Mouse (Mus musculus): ENCODE data around the gene Neil1. TPM values are rescaled to one million over a fixed set of nuclear protein-coding genes. Genes with fewer than 3 reads are reported as not detected.

The Neil1 gene
- polyA plus RNA-seq, 1 experiment from 2014 or later: 4.5 TPM

GRCm38 (mm10) chr9:57144830-57145229 lies 3.3 kb downstream of the Neil1 start:
- Histone ChIP-seq H3K9me3 (ENCODE audit: control insufficient read depth, low read length) (no peaks in the 10 kb centered on the region), H3K4me2 (no peak overlapping the region), H3K4me1 (replicated peaks; ENCODE audit: control insufficient read depth, insufficient read depth, low read length) (peaks cover 6% of the 10 kb centered on the region; the same call in 1 of the 2 replicates), H3K9ac (ENCODE audit: low read depth, low read length) (no peak overlapping the region), H3K4me3 (ENCODE audit: low read depth, low read length) (no peak overlapping the region), H3K36me3 (ENCODE audit: control insufficient read depth, insufficient read depth, low read length) (peaks cover 3% of the 10 kb centered on the region; the same call in 1 of the 2 replicates), H3K27ac (ENCODE audit: low read depth, low read length) (no peak overlapping the region), H3K27me3 (replicated peaks; ENCODE audit: control insufficient read depth, insufficient read depth, low read length) (no peaks in the 10 kb centered on the region)
- ATAC-seq (replicated peaks; ENCODE audit: low FRiP score) (no peak), DNase-seq (ENCODE audit: low spot score) (no peak)
- 92% methylated on average over 8 of the region's 8 CpGs for WGBS

GRCm38 (mm10) chr9:57143212-57143611 lies 4.9 kb downstream of the Neil1 start:
- Histone ChIP-seq H3K27me3 (replicated peaks; ENCODE audit: control insufficient read depth, insufficient read depth, low read length) (no peaks in the 10 kb centered on the region), H3K4me3 (ENCODE audit: low read depth, low read length) (no peak overlapping the region), H3K9ac (ENCODE audit: low read depth, low read length) (no peak overlapping the region), H3K9me3 (ENCODE audit: control insufficient read depth, low read length) (no peaks in the 10 kb centered on the region), H3K27ac (ENCODE audit: low read depth, low read length) (no peak overlapping the region), H3K36me3 (ENCODE audit: control insufficient read depth, insufficient read depth, low read length) (peaks cover 8% of the 10 kb centered on the region; the same call in 1 of the 2 replicates), H3K4me1 (replicated peaks; ENCODE audit: control insufficient read depth, insufficient read depth, low read length) (peaks cover 6% of the 10 kb centered on the region; the same call in 1 of the 2 replicates), H3K4me2 (no peak overlapping the region)
- WGBS: 83% methylated on average over 11 of the region's 11 CpGs
- DNase-seq (ENCODE audit: low spot score) (no peak), ATAC-seq (replicated peaks; ENCODE audit: low FRiP score) (no peak)

GRCm38 (mm10) chr9:57141417-57142353 lies 6.4 kb downstream of the Neil1 start:
- Histone ChIP-seq H3K9me3 (ENCODE audit: control insufficient read depth, low read length) (no peaks in the 10 kb centered on the region), H3K27ac (ENCODE audit: low read depth, low read length) (no peak overlapping the region), H3K36me3 (ENCODE audit: control insufficient read depth, insufficient read depth, low read length) (peaks cover 21% of the 10 kb centered on the region; the same call in 1 of the 2 replicates), H3K27me3 (replicated peaks; ENCODE audit: control insufficient read depth, insufficient read depth, low read length) (no peaks in the 10 kb centered on the region), H3K9ac (ENCODE audit: low read depth, low read length) (no peak overlapping the region), H3K4me1 (replicated peaks; ENCODE audit: control insufficient read depth, insufficient read depth, low read length) (no peaks in the 10 kb centered on the region; the same call in 1 of the 2 replicates), H3K4me2 (no peak overlapping the region), H3K4me3 (ENCODE audit: low read depth, low read length) (no peak overlapping the region)
- ATAC-seq (replicated peaks; ENCODE audit: low FRiP score) (no peak), DNase-seq (ENCODE audit: low spot score) (no peak)
- WGBS: 81% methylated on average over 17 of the region's 17 CpGs

GRCm38 (mm10) chr9:57139571-57139970 lies 8.5 kb downstream of the Neil1 start:
- Histone ChIP-seq H3K9me3 (ENCODE audit: control insufficient read depth, low read length) (no peaks in the 10 kb centered on the region), H3K4me1 (replicated peaks; ENCODE audit: control insufficient read depth, insufficient read depth, low read length) (no peaks in the 10 kb centered on the region), H3K4me2 (no peak overlapping the region), H3K9ac (ENCODE audit: low read depth, low read length) (no peak overlapping the region), H3K27me3 (replicated peaks; ENCODE audit: control insufficient read depth, insufficient read depth, low read length) (no peaks in the 10 kb centered on the region), H3K27ac (ENCODE audit: low read depth, low read length) (no peak overlapping the region), H3K36me3 (ENCODE audit: control insufficient read depth, insufficient read depth, low read length) (peaks cover 26% of the 10 kb centered on the region; the same call in 1 of the 2 replicates), H3K4me3 (ENCODE audit: low read depth, low read length) (no peak overlapping the region)
- WGBS: 91% methylated on average over 5 of the region's 5 CpGs
- no peak for ATAC-seq (replicated peaks; ENCODE audit: low FRiP score)
- no peak for DNase-seq (ENCODE audit: low spot score)

- no peak overlapping the region for H3K27ac ChIP-seq (ENCODE audit: low read depth, low read length)
- no peaks in the 10 kb centered on the region for H3K27me3 ChIP-seq (replicated peaks; ENCODE audit: control insufficient read depth, insufficient read depth, low read length)
- no peak overlapping the region for H3K9ac ChIP-seq (ENCODE audit: low read depth, low read length)
- H3K9me3 ChIP-seq (ENCODE audit: control insufficient read depth, low read length): no peaks in the 10 kb centered on the region
- DNase-seq (ENCODE audit: low spot score) (no peak), ATAC-seq (replicated peaks; ENCODE audit: low FRiP score) (no peak)
- H3K4me2 ChIP-seq: no peak overlapping the region
- no peak overlapping the region for H3K4me3 ChIP-seq (ENCODE audit: low read depth, low read length)
- WGBS: 89% methylated on average over 9 of the region's 9 CpGs
- H3K4me1 ChIP-seq (replicated peaks; ENCODE audit: control insufficient read depth, insufficient read depth, low read length): no peaks in the 10 kb centered on the region
- peaks cover 26% of the 10 kb centered on the region; the same call in 1 of the 2 replicates for H3K36me3 ChIP-seq (ENCODE audit: control insufficient read depth, insufficient read depth, low read length)
Measured at GRCm38 (mm10) chr9:57139110-57139509, 9.0 kb downstream of the Neil1 start.

- Histone ChIP-seq H3K9me3 (ENCODE audit: control insufficient read depth, low read length) (no peaks in the 10 kb centered on the region), H3K4me1 (replicated peaks; ENCODE audit: control insufficient read depth, insufficient read depth, low read length) (no peaks in the 10 kb centered on the region), H3K27me3 (replicated peaks; ENCODE audit: control insufficient read depth, insufficient read depth, low read length) (no peaks in the 10 kb centered on the region), H3K4me3 (ENCODE audit: low read depth, low read length) (no peak overlapping the region), H3K9ac (ENCODE audit: low read depth, low read length) (no peak overlapping the region), H3K36me3 (ENCODE audit: control insufficient read depth, insufficient read depth, low read length) (peaks cover 26% of the 10 kb centered on the region; the same call in 1 of the 2 replicates), H3K4me2 (no peak overlapping the region), H3K27ac (ENCODE audit: low read depth, low read length) (no peak overlapping the region)
- 93% methylated on average over 6 of the region's 6 CpGs for WGBS
- DNase-seq (ENCODE audit: low spot score) (no peak), ATAC-seq (replicated peaks; ENCODE audit: low FRiP score) (no peak)
Measured at GRCm38 (mm10) chr9:57138507-57138906, 9.6 kb downstream of the Neil1 start.

GRCm38 (mm10) chr9:57137777-57138176 lies 10.3 kb downstream of the Neil1 start:
- H3K27ac ChIP-seq (ENCODE audit: low read depth, low read length): no peak overlapping the region
- no peak overlapping the region for H3K4me2 ChIP-seq
- H3K9me3 ChIP-seq (ENCODE audit: control insufficient read depth, low read length): no peaks in the 10 kb centered on the region
- no peaks in the 10 kb centered on the region for H3K4me1 ChIP-seq (replicated peaks; ENCODE audit: control insufficient read depth, insufficient read depth, low read length)
- no peak for DNase-seq (ENCODE audit: low spot score)
- H3K36me3 ChIP-seq (ENCODE audit: control insufficient read depth, insufficient read depth, low read length): peaks cover 26% of the 10 kb centered on the region; the same call in 1 of the 2 replicates
- ATAC-seq (replicated peaks; ENCODE audit: low FRiP score): no peak
- WGBS: 89% methylated on average over 9 of the region's 9 CpGs
- no peaks in the 10 kb centered on the region for H3K27me3 ChIP-seq (replicated peaks; ENCODE audit: control insufficient read depth, insufficient read depth, low read length)
- H3K9ac ChIP-seq (ENCODE audit: low read depth, low read length): no peak overlapping the region
- H3K4me3 ChIP-seq (ENCODE audit: low read depth, low read length): no peak overlapping the region

GRCm38 (mm10) chr9:57137246-57137645 lies 10.9 kb downstream of the Neil1 start:
- Histone ChIP-seq H3K4me1 (replicated peaks; ENCODE audit: control insufficient read depth, insufficient read depth, low read length) (no peaks in the 10 kb centered on the region), H3K4me3 (ENCODE audit: low read depth, low read length) (no peak overlapping the region), H3K36me3 (ENCODE audit: control insufficient read depth, insufficient read depth, low read length) (peaks cover 26% of the 10 kb centered on the region; the same call in 1 of the 2 replicates), H3K27me3 (replicated peaks; ENCODE audit: control insufficient read depth, insufficient read depth, low read length) (no peaks in the 10 kb centered on the region), H3K4me2 (no peak overlapping the region), H3K9me3 (ENCODE audit: control insufficient read depth, low read length) (no peaks in the 10 kb centered on the region), H3K27ac (ENCODE audit: low read depth, low read length) (no peak overlapping the region), H3K9ac (ENCODE audit: low read depth, low read length) (no peak overlapping the region)
- ATAC-seq (replicated peaks; ENCODE audit: low FRiP score): no peak
- DNase-seq (ENCODE audit: low spot score): no peak
- WGBS: 81% methylated on average over 6 of the region's 6 CpGs
